Mouse (Mus musculus) lung, embryonic 15.5 days (tissue): ENCODE measurements at regions not wholly inside any gene's neighbourhood (a gene's known extent, or its start where the extent isn't known, plus 50 kb on each side); places are given as distances from the start of the nearest gene placed in this dataset.

Source experiments
- ATAC-seq: fragments of 200-750 bp; cut with Nextera tagmentation; 2 replicates; pipeline ENCODE4 v1.8.0; 2017; ENCODE audit warnings: moderate number of reproducible peaks, borderline replicate concordance; ENCODE audit not compliant: low FRiP score, low TSS enrichment; ENCODE audit errors: extremely low read depth
- H3K27ac ChIP-seq: fragments of 300-500 bp; sonication (generic); 2 replicates; pipeline ENCODE4 v1.5.1; 2015; ENCODE audit warnings: moderate library complexity, mild to moderate bottlenecking, inconsistent platforms
- H3K27me3 ChIP-seq: fragments of 300-500 bp; sonication (generic); 2 replicates; pipeline ENCODE4 v1.6.1; 2015; ENCODE audit warnings: inconsistent platforms
- H3K36me3 ChIP-seq: fragments of 300-500 bp; sonication (generic); 2 replicates; pipeline ENCODE4 v1.6.1; 2015; ENCODE audit warnings: inconsistent platforms
- H3K4me1 ChIP-seq: fragments of 300-500 bp; sonication (generic); 2 replicates; pipeline ENCODE4 v1.6.1; 2015; ENCODE audit warnings: inconsistent platforms
- H3K4me2 ChIP-seq: fragments of 300-500 bp; sonication (generic); 2 replicates; pipeline ENCODE4 v1.6.1; 2015; ENCODE audit warnings: inconsistent platforms, mild to moderate bottlenecking, moderate library complexity
- H3K4me3 ChIP-seq: fragments of 300-500 bp; sonication (generic); 2 replicates; pipeline ENCODE4 v1.5.1; 2015; ENCODE audit warnings: mild to moderate bottlenecking, inconsistent platforms
- H3K9ac ChIP-seq: fragments of 300-500 bp; sonication (generic); 2 replicates; pipeline ENCODE4 v1.6.1; 2015; ENCODE audit warnings: inconsistent platforms
- H3K9me3 ChIP-seq: fragments of 300-500 bp; sonication (generic); 2 replicates; pipeline ENCODE4 v1.6.1; 2016; ENCODE audit warnings: inconsistent platforms
- WGBS: fragments of 180-500 bp; shearing (Covaris S2); methylation state at CpG from one replicate; pipeline ENCODE4 v1.1.7; 2015; 5-methylcytosine and 5-hydroxymethylcytosine counted together

DNA sequence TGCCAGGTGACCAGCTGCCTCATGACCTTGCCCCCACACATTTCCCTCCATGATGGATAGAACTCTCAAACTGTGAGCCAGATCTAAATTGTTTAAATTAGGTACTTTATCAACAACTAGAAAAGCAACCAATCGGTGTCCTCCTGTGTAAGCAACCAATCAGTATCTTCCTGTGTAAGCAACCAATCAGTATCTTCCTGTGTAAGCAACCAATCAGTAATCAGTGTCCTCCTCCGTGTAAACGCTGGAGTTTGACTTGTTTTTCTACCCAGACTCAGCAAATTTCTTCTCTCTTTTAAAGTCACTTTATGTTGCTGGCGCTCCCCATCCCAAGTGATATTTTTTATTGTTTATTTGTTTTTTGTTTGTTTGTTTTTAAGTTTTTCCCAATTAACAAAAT lies 307.0 kb downstream of the Irs2 start:
- Histone ChIP-seq H3K4me3 (no peak overlapping the region), H3K27ac (no peak overlapping the region), H3K9ac (no peak overlapping the region), H3K4me2 (no peak overlapping the region), H3K27me3 (no peaks in the 10 kb centered on the region), H3K9me3 (no peaks in the 10 kb centered on the region), H3K4me1 (no peaks in the 10 kb centered on the region), H3K36me3 (no peaks in the 10 kb centered on the region)
- no peak for ATAC-seq
- WGBS, result 71% methylated on average over 4 of the region's 4 CpGs

DNA sequence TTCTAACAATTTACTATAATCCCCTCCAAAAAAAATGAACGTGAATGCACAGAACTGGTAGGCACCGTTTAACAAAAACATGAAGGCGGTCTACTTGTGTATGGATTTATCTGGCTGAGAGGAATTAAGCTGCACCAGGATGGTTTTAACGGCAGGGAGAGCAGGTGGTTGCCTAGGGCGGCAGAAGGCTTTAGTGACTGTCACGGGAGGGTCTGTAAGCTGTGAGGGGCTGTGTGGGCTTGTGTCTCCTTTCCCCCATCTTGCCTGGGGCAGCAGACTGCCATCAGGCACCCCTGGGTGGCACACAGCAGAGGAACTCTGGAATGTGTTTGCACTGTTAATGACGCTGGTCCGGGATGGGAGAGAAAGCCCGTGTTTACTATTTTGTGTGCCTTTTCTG lies 308.6 kb downstream of the Irs2 start:
- Histone ChIP-seq H3K9me3 (no peaks in the 10 kb centered on the region), H3K4me1 (no peaks in the 10 kb centered on the region), H3K9ac (no peak overlapping the region), H3K4me2 (no peak overlapping the region), H3K27ac (no peak overlapping the region), H3K4me3 (no peak overlapping the region), H3K27me3 (no peaks in the 10 kb centered on the region), H3K36me3 (no peaks in the 10 kb centered on the region)
- no peak for ATAC-seq
- 76% methylated on average over 9 of the region's 9 CpGs for WGBS

DNA sequence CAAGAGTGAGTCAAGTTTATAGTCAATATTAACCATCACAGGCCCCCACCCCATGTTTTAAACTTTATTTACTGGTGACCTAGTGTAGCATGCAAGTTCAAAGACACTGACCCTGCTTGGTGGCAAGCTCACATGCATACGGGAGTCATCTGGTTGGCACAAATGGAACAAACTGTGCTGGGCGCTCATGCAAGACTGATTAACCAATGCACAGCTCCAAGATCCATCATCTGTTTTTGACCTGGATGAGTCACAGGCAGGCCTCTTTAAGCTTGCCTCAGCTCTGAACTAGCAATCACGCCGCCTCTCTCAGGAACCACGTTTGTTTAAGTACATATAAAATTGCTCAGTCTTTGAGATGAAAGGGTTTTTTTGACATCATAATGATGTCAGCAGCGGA lies 313.1 kb downstream of the Irs2 start:
- Histone ChIP-seq H3K27ac (no peak overlapping the region), H3K36me3 (no peaks in the 10 kb centered on the region), H3K4me1 (no peaks in the 10 kb centered on the region), H3K9ac (no peak overlapping the region), H3K9me3 (no peaks in the 10 kb centered on the region), H3K4me3 (no peak overlapping the region), H3K4me2 (no peak overlapping the region), H3K27me3 (no peaks in the 10 kb centered on the region)
- no peak for ATAC-seq
- 76% methylated on average over 6 of the region's 6 CpGs for WGBS

DNA sequence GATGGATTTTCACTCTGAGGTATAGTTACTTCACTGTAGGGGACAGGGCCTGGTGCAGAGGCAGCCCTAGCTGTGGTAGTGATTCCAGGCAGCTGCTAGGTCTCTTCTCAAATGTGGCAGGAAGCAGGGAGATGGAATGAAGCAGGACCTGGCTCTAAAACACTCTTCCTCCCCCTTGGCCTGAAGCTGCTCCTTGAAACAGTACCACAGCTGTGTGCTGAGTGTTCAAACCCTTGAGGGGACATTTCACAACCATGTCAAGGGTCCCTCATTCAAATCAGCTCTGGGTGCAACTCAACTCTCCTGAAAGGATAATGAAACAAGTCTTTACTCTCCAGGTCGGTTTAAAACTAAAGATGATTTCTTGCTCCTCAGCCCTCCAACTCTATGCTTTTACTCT lies 317.6 kb downstream of the Irs2 start:
- Histone ChIP-seq H3K27ac (no peak overlapping the region), H3K27me3 (no peaks in the 10 kb centered on the region), H3K9ac (no peak overlapping the region), H3K4me3 (no peak overlapping the region), H3K4me1 (no peaks in the 10 kb centered on the region), H3K4me2 (no peak overlapping the region), H3K36me3 (no peaks in the 10 kb centered on the region), H3K9me3 (no peaks in the 10 kb centered on the region)
- ATAC-seq, result peak; percentile 27; the same call in 1 of the 2 replicates
- 57% methylated on average over 1 of the region's 1 CpGs for WGBS

DNA sequence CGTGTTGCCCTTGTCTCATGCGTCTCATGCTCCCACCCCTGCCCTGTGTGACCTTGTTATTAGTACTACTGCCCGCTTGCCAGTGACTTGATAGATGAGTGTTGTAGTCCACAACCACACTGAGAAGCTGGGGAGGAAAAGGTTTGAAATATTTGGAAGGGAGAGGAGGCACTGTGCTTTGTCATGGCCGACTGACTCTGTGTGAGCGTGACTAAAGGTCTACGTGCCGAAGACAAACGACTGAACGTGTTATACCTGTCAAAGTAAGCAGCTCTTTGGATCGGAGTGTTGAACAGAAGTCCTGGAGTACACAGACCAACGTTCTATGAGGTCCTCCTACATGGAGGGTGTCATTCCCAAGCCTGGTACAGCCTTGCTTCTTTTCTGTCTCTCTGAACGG lies 318.4 kb downstream of the Irs2 start:
- Histone ChIP-seq H3K36me3 (no peaks in the 10 kb centered on the region), H3K27ac (no peak overlapping the region), H3K27me3 (no peaks in the 10 kb centered on the region), H3K4me1 (no peaks in the 10 kb centered on the region), H3K9ac (no peak overlapping the region), H3K4me2 (no peak overlapping the region), H3K4me3 (no peak overlapping the region), H3K9me3 (no peaks in the 10 kb centered on the region)
- WGBS, result 73% methylated on average over 12 of the region's 12 CpGs
- no peak for ATAC-seq

DNA sequence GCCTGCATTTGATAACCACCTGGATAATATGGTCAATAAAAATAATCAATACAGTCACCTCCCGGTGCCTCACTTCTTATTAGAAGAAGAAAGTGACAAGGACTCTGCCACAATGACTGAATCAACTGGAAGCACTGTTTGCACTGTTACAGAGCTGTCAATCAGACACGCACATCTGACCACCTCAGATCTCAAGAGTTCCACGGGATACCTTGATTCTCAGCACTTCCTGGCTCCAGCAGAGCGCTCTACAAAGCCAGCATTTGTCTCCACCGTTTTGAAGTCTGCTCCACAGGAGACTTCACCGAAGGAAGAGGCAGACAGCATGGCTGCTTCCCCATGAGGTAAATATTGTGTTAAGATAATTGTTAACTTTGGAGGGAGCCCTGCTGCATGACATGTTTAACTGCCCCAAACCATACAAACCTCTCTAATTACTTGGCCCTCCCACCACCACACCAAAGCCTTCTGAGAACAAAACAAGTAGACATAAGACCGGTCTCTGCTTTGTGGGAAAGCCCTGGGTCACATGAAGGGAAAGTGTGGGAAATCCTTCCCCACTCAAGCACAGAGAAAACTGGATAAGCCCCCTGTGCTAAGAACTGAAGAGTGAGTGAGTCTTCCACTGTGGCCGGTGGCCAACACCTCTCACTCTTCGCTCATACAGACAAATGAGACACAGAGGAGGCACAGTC lies 320.2 kb downstream of the Irs2 start:
- Histone ChIP-seq H3K27ac (no peak overlapping the region), H3K4me1 (no peaks in the 10 kb centered on the region), H3K9ac (no peak overlapping the region), H3K36me3 (no peaks in the 10 kb centered on the region), H3K4me2 (no peak overlapping the region), H3K27me3 (no peaks in the 10 kb centered on the region), H3K4me3 (no peak overlapping the region), H3K9me3 (no peaks in the 10 kb centered on the region)
- no peak for ATAC-seq
- 25% methylated on average over 9 of the region's 9 CpGs for WGBS
